Mouse (Mus musculus): ENCODE results near the gene Usp39. TPM values are rescaled to one million over a fixed set of nuclear protein-coding genes. Genes with fewer than 3 reads are reported as not detected.

Gene Usp39
- polyA plus RNA-seq (2012; ENCODE audit: insufficient read depth, insufficient read length, missing spikeins): 19.9 and 20.2 TPM in 2 replicates

- H3K4me3 ChIP-seq (ENCODE audit: insufficient read depth, low read length): peak within 1 kb of the TSS; percentile 89
- H3K27ac ChIP-seq (ENCODE audit: insufficient read depth, low read depth, low read length): peak within 1 kb of the TSS; percentile 22
- TF ChIP-seq POLR2A (IDR thresholded peaks at IDR 0.05; ENCODE audit: borderline replicate concordance, low read depth, low read length) (no peak), CTCF (IDR thresholded peaks at IDR 0.05; ENCODE audit: low read depth, low read length) (no peak)
- H3K4me1 ChIP-seq (ENCODE audit: control insufficient read depth, insufficient read depth, low read length): peaks cover 30% of the 10 kb centered on the region
Measured at GRCm38 (mm10) chr6:72345074-72345567, at the start of gene Usp39. Gene Usp39 (minus strand): TSS chr6:72345184.

DNA sequence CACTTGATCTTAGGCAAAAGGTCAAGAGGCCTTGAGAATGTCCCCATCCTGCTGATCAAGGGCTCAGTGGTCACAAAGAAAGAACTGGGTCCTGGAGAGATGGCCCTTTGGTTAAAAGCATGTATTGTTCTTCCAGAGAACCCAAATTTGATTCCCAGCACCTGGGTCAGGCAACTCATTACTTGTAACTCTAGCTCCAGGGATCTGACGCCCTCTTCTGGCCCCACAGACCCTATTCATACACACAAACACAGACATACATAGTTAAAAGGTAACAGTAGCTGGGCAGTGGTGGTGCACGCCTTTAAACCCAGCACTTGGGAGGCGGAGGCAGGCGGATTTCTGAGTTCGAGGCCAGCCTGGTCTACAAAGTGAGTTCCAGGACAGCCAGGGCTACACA, 47.4 kb upstream of the Usp39 start:
- Histone ChIP-seq H3K4me1 (ENCODE audit: control insufficient read depth, insufficient read depth, low read length) (peaks cover 42% of the 10 kb centered on the region), H3K4me3 (ENCODE audit: insufficient read depth, low read length) (no peak overlapping the region), H3K27ac (ENCODE audit: insufficient read depth, low read depth, low read length) (no peak overlapping the region)
- TF ChIP-seq CTCF (IDR thresholded peaks at IDR 0.05; ENCODE audit: low read depth, low read length) (no peak), POLR2A (IDR thresholded peaks at IDR 0.05; ENCODE audit: borderline replicate concordance, low read depth, low read length) (no peak)

- TF ChIP-seq POLR2A (IDR thresholded peaks at IDR 0.05; ENCODE audit: borderline replicate concordance, low read depth, low read length) (no peak), CTCF (IDR thresholded peaks at IDR 0.05; ENCODE audit: low read depth, low read length) (no peak)
- Histone ChIP-seq H3K4me3 (ENCODE audit: insufficient read depth, low read length) (peak overlapping the region; percentile 74), H3K27ac (ENCODE audit: insufficient read depth, low read depth, low read length) (peak overlapping the region; percentile 93), H3K4me1 (ENCODE audit: control insufficient read depth, insufficient read depth, low read length) (peaks cover 39% of the 10 kb centered on the region)
Measured at GRCm38 (mm10) chr6:72390795-72391521, 46.0 kb upstream of the Usp39 start.

DNA sequence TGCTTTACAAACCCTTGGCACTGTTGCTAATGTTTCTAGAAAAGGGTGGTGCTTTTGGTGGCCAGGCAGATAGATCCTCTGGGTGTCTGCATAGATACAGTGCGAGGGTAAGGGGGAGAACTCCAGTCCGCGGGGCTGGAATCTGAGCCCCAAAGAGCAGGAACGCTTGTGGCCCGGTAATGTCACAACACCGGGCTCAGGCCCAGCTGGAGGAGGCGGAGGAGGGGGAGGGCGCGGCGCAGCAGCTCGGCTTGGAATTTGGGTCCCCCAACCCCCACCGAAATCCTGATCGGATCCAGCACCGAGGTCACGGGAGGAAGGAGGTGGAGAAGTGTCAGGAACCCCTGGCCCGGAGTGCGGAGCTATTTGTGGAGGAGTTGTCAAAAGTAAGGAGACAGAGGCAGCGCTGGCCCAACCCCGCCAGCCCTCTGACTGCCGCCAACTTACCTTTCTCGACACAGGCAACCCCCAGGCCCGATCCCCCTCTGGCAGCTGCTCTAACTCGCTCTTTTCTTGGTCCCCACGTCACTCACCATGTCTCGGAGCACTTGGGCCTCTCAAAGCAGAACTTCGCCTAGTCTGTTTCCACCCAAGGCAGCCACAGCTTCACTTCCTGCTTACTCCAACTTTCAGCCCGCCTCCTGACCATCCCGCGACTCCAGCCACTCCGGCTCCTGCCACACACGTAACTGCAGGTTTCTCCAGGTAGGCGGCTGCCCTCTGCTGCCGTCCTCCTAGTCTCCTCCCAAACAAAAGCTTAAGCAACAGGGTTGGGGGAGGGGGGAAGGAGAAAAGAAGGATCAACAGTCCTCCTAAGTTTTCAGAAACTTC, 45.2 kb upstream of the Usp39 start, which contains the start of gene Vamp8:
Gene Vamp8 (minus strand): TSS at position 763 of the 831 bp plus-strand sequence.
- Histone ChIP-seq H3K4me3 (ENCODE audit: insufficient read depth, low read length) (peak within 1 kb of the TSS; percentile 74), H3K27ac (ENCODE audit: insufficient read depth, low read depth, low read length) (peak within 1 kb of the TSS; percentile 93), H3K4me1 (ENCODE audit: control insufficient read depth, insufficient read depth, low read length) (peaks cover 31% of the 10 kb centered on the region)
- TF ChIP-seq CTCF (IDR thresholded peaks at IDR 0.05; ENCODE audit: low read depth, low read length): no peak
- TF ChIP-seq POLR2A (IDR thresholded peaks at IDR 0.05; ENCODE audit: borderline replicate concordance, low read depth, low read length): no peak

DNA sequence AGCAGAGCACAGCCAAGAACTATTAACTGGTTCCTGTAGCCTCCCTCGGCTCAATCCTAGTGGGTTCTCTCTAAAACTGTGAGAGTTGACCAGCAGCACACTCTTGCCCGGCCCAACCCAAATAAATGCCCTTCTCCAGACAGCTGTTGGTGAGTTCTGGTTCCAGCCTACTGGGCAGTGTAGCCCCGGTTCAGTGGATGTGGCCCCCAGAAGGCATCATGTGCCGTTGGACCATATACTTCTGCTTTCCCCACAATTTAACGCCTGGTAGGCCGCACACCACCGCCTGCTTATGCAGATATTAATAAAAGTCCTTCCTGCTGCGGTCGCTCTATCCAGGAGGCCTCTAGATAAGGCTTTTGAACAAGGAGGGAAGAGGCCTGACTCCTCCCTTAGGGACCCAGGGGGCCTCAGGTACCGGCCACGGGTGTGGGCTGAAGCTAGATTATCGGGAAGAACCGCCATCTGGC, 44.5 kb upstream of the Usp39 start:
- Histone ChIP-seq H3K27ac (ENCODE audit: insufficient read depth, low read depth, low read length) (peak overlapping the region; percentile 93), H3K4me1 (ENCODE audit: control insufficient read depth, insufficient read depth, low read length) (peaks cover 26% of the 10 kb centered on the region), H3K4me3 (ENCODE audit: insufficient read depth, low read length) (peak overlapping the region; percentile 74)
- TF ChIP-seq POLR2A (IDR thresholded peaks at IDR 0.05; ENCODE audit: borderline replicate concordance, low read depth, low read length) (no peak), CTCF (IDR thresholded peaks at IDR 0.05; ENCODE audit: low read depth, low read length) (no peak)

- TF ChIP-seq CTCF (IDR thresholded peaks at IDR 0.05; ENCODE audit: low read depth, low read length) (no peak), POLR2A (IDR thresholded peaks at IDR 0.05; ENCODE audit: borderline replicate concordance, low read depth, low read length) (no peak)
- H3K27ac ChIP-seq (ENCODE audit: insufficient read depth, low read depth, low read length): peak overlapping the region; percentile 93
- peak overlapping the region; percentile 74 for H3K4me3 ChIP-seq (ENCODE audit: insufficient read depth, low read length)
- peaks cover 19% of the 10 kb centered on the region for H3K4me1 ChIP-seq (ENCODE audit: control insufficient read depth, insufficient read depth, low read length)
Measured at GRCm38 (mm10) chr6:72388791-72389329, 43.9 kb upstream of the Usp39 start.

DNA sequence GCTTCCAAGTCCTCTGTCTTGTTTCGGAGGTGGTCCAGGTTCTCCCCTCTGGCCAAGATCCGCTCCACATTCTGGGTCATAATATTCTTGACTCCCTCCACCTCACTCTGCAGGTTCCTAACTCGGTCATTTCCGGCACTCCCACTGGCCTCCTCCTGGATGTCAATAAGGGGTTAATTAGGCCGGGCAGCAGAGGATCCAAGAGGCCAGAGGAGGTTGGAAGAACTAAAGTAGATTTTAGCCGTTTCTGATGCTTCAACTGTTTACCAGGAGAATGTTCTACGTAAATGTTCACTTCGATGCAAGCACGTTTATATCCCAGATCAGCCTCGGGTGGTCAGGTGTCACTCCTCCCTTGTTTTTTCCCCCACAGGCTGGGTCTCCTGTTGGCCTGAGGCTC, 43.3 kb upstream of the Usp39 start:
- no peak overlapping the region for H3K4me3 ChIP-seq (ENCODE audit: insufficient read depth, low read length)
- peaks cover 22% of the 10 kb centered on the region for H3K4me1 ChIP-seq (ENCODE audit: control insufficient read depth, insufficient read depth, low read length)
- TF ChIP-seq CTCF (IDR thresholded peaks at IDR 0.05; ENCODE audit: low read depth, low read length) (no peak), POLR2A (IDR thresholded peaks at IDR 0.05; ENCODE audit: borderline replicate concordance, low read depth, low read length) (no peak)
- H3K27ac ChIP-seq (ENCODE audit: insufficient read depth, low read depth, low read length): no peak overlapping the region

DNA sequence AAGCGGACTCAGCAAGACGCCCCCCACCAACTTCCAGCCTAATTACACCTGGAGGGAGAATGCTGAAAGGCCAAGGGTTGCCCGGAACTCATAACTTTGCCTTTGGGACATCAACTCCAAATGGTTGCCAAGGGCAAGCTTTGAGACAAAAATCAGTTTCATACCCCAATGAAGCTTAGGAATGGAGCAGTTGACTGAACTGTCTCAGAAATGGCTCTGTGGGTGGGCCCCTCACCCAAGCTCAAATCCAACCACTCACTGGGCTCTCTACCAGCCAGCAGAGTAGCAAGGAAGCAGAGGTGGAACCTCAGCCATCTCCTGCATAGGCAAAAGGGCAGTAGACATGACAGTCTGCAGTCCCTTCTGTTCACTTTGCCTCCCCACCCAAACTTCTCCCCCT, 42.8 kb upstream of the Usp39 start:
- TF ChIP-seq POLR2A (IDR thresholded peaks at IDR 0.05; ENCODE audit: borderline replicate concordance, low read depth, low read length) (no peak), CTCF (IDR thresholded peaks at IDR 0.05; ENCODE audit: low read depth, low read length) (no peak)
- H3K4me3 ChIP-seq (ENCODE audit: insufficient read depth, low read length): no peak overlapping the region
- peaks cover 27% of the 10 kb centered on the region for H3K4me1 ChIP-seq (ENCODE audit: control insufficient read depth, insufficient read depth, low read length)
- no peak overlapping the region for H3K27ac ChIP-seq (ENCODE audit: insufficient read depth, low read depth, low read length)

GRCm38 (mm10) chr6:72386561-72386960, 41.6 kb upstream of the Usp39 start:
- peaks cover 33% of the 10 kb centered on the region for H3K4me1 ChIP-seq (ENCODE audit: control insufficient read depth, insufficient read depth, low read length)
- H3K27ac ChIP-seq (ENCODE audit: insufficient read depth, low read depth, low read length): no peak overlapping the region
- no peak for TF ChIP-seq CTCF (IDR thresholded peaks at IDR 0.05; ENCODE audit: low read depth, low read length)
- no peak overlapping the region for H3K4me3 ChIP-seq (ENCODE audit: insufficient read depth, low read length)
